Mouse (Mus musculus): Measurements from ENCODE around the gene Mab21l3. TPM values are rescaled to one million over a fixed set of nuclear protein-coding genes. Genes with fewer than 3 reads are reported as not detected.

Mab21l3 gene
- 0.45 and 1.0 TPM in 2 replicates for polyA plus RNA-seq (2012; rRNA removed)

DNA sequence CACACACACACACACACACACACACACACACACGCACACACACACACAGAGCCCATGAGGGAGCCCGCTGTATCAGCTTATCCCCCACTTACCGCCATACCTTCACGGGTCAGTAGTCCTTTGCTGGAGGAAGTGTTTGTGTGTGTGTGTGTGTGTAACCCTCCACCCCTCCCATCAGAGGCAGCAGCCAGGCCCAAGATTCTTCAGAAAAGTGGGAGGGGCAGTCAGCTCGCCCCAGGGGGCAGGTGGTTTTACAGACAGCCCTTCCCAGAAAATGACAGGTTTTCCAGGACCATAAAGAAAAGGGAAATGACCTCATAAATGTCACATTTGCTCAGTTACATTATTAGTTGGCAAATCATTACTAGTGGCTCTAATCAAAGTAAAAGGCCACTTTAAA lies at the start of gene Mab21l3:
Gene Mab21l3, minus strand, starts transcription at position 144 of the 400 bp plus-strand sequence.

Other genes with a start within 250 kb of the Mab21l3 start
- 114 and 142 TPM in 2 replicates for gene Atp1a1, start 244.3 kb downstream of the Mab21l3 start, polyA plus RNA-seq (2012; rRNA removed)
- gene Slc22a15, start 75.5 kb upstream of the Mab21l3 start, polyA plus RNA-seq (2012; rRNA removed), result 11.7 and 14.0 TPM in 2 replicates
- gene Nhlh2, start 161.1 kb upstream of the Mab21l3 start, polyA plus RNA-seq (2012; rRNA removed), result 31.4 and 33.2 TPM in 2 replicates
- gene Casq2, start 237.5 kb upstream of the Mab21l3 start, polyA plus RNA-seq (2012; rRNA removed), result 0.28 and 16.3 TPM in 2 replicates